Mouse (Mus musculus): ENCODE results near the gene Naa38. TPM values are rescaled to one million over a fixed set of nuclear protein-coding genes. Genes with fewer than 3 reads are reported as not detected.

The Naa38 gene
- polyA plus RNA-seq, 1 experiment from 2014 or later, result 105 TPM

DNA sequence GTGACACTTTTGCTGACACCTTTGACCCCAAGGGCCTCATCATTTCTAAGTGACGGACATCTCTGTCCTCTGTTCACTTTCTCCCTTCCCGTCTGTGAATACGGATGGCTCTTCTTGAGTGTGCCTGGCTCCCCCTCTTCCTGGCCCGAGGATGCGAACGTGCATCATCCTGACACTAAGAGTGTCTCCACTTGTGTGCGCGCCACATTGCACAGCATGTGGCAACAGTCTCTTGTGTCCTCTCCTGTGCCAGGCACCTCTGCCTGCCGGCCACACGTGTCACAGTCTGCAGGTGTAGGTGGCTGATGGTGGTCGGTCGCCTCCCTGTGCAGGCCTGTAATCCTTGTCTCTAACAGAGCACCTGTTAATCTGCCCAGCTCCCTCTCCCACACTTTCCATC is 23.7 kb upstream of the Naa38 start:
- DNase-seq (ENCODE audit: low spot score) (no peak), ATAC-seq (replicated peaks; ENCODE audit: low FRiP score) (no peak)
- Histone ChIP-seq H3K36me3 (ENCODE audit: control insufficient read depth, insufficient read depth, low read length) (no peaks in the 10 kb centered on the region; the same call in 1 of the 2 replicates), H3K9ac (ENCODE audit: low read length) (peak overlapping the region; percentile 42; the same call in 1 of the 2 replicates), H3K4me2 (ENCODE audit: low read depth, low read length, severe bottlenecking) (peak overlapping the region; percentile 13; the same call in 1 of the 2 replicates), H3K27ac (ENCODE audit: low read depth, low read length) (peak overlapping the region; percentile 70), H3K27me3 (ENCODE audit: control insufficient read depth, insufficient read depth, low read length) (no peaks in the 10 kb centered on the region), H3K4me3 (ENCODE audit: low read depth, low read length) (no peak overlapping the region), H3K4me1 (replicated peaks; ENCODE audit: control insufficient read depth, insufficient read depth, low read length) (peaks cover 22% of the 10 kb centered on the region), H3K9me3 (ENCODE audit: control insufficient read depth, low read length) (no peaks in the 10 kb centered on the region)
- 41% methylated on average over 12 of the region's 12 CpGs for WGBS

DNA sequence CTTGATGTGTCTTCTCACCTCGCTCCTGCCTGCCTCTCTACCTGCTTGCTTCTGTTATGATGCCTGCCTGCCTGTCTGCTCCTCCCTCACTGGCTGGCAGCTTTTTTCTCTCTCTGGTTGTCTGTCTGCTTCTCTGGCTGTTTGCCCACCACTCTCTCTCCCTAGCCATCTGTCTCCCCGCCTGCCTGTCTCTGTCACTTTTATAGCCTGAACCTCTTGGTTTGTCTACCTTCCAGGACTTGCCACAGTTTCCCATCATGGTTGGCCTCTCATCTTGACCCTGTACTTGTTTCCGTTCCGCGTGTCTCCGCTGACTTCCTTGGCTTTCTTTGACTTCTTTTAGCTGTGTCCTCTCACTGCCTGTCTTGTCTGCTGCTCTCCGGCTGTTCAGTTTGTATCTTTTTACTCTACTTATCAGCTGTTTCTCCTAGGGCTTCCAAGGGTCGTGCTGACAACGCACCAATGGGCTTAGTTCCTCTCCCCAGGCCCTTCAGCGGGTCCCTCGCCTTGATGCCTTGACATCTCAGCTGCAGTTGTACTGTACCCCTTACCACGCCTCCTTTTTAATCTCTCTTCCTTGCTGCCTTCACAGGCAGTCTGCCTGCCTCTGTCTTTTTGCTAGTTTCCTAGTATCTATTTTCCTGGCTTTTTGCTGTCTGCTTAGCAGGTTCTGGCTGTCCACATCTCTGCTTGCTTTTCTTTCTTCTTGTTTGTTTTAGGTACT is 23.1 kb upstream of the Naa38 start:
- Histone ChIP-seq H3K9me3 (ENCODE audit: control insufficient read depth, low read length) (no peaks in the 10 kb centered on the region), H3K36me3 (ENCODE audit: control insufficient read depth, insufficient read depth, low read length) (no peaks in the 10 kb centered on the region; the same call in 1 of the 2 replicates), H3K4me2 (ENCODE audit: low read depth, low read length, severe bottlenecking) (0 out of 2 replicates have a peak overlapping the region, but pooled peaks have one; percentile 1), H3K4me3 (ENCODE audit: low read depth, low read length) (no peak overlapping the region), H3K9ac (ENCODE audit: low read length) (no peak overlapping the region), H3K4me1 (replicated peaks; ENCODE audit: control insufficient read depth, insufficient read depth, low read length) (peaks cover 22% of the 10 kb centered on the region), H3K27ac (ENCODE audit: low read depth, low read length) (peak overlapping the region; percentile 70), H3K27me3 (ENCODE audit: control insufficient read depth, insufficient read depth, low read length) (no peaks in the 10 kb centered on the region)
- 68% methylated on average over 12 of the region's 12 CpGs for WGBS
- DNase-seq (ENCODE audit: low spot score) (no peak), ATAC-seq (replicated peaks; ENCODE audit: low FRiP score) (no peak)

DNA sequence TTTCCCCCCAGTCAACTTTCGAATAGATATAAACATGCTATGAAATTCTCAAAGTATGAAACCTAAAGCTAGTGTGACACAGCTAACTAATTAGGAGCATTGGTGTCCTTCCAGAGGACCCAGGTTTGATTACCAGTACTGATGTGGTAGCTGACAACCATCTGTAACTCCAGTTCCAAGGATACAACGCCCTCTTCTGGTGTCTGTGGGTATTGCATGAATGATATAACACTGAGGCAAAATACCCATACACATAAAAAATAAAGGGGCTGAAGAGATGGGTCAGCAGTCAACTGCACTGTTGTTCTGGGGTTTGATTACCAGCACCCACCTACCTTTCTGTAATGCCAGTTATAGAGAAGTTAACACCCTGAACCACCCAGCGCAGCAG is 22.5 kb upstream of the Naa38 start:
- 63% methylated on average over 3 of the region's 3 CpGs for WGBS
- peaks cover 18% of the 10 kb centered on the region for H3K4me1 ChIP-seq (replicated peaks; ENCODE audit: control insufficient read depth, insufficient read depth, low read length)
- H3K9me3 ChIP-seq (ENCODE audit: control insufficient read depth, low read length), result no peaks in the 10 kb centered on the region
- H3K27me3 ChIP-seq (ENCODE audit: control insufficient read depth, insufficient read depth, low read length), result no peaks in the 10 kb centered on the region
- no peaks in the 10 kb centered on the region; the same call in 1 of the 2 replicates for H3K36me3 ChIP-seq (ENCODE audit: control insufficient read depth, insufficient read depth, low read length)
- ATAC-seq (replicated peaks; ENCODE audit: low FRiP score) (no peak), DNase-seq (ENCODE audit: low spot score) (no peak)
- H3K27ac ChIP-seq (ENCODE audit: low read depth, low read length), result no peak overlapping the region
- no peak overlapping the region for H3K4me3 ChIP-seq (ENCODE audit: low read depth, low read length)
- H3K9ac ChIP-seq (ENCODE audit: low read length), result no peak overlapping the region
- 0 out of 2 replicates have a peak overlapping the region, but pooled peaks have one; percentile 1 for H3K4me2 ChIP-seq (ENCODE audit: low read depth, low read length, severe bottlenecking)

DNA sequence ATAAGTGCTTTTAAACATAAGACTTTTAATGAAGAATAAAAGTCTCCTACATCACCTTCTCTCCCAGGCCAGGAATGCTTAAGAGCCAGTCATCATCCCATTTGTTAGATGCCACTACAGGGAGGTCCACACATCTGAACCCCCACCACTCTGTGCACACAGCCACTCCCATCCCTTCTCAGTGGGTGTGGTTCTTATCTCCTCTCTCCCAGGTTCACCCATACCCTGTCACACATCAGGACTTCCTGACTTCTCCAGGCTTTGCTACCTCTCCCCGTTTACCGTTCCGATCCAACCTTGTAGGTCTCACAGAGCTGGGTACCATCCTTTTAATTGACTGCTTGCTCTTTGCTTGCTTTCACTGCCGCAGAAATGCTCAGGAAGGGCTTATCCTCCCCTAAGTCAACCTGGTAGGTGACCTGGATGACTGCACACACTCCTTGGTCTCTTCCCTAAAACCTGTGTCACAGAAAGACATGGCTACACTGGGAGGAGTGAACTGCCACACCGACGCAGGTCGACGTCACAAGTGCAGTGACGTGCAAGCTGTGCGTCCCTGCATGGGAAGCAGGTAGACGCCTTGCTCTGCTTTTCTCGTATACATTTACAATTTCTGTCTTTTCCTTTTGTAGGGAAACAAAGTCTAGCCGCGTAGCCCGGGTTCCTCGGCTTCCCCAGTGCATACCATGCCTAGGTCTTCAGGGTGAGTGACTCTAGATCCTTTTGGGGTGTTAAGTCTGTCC is 21.9 kb upstream of the Naa38 start:
- 94% methylated on average over 16 of the region's 16 CpGs for WGBS
- Histone ChIP-seq H3K9ac (ENCODE audit: low read length) (no peak overlapping the region), H3K27ac (ENCODE audit: low read depth, low read length) (no peak overlapping the region)

DNA sequence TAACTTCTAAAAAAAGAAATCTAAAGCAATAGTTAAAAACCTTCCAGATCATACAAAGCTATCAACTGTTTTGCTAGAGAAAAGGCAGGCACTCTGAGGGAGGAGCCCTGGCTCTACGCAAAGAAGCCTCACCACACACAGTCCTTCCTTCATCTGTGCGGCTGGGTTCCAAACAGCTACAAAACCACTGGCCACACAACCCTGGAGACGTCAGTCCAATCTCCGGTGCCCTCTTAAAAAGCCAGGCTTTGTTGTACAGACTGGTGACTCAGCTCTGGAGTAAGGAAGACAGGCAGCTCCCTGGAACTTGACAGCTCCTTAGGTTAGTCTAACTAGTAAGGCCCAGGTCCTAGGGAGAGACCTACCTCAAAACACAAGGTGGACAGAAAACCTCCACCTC is 19.6 kb upstream of the Naa38 start:
- Histone ChIP-seq H3K4me1 (replicated peaks; ENCODE audit: control insufficient read depth, insufficient read depth, low read length) (peaks cover 16% of the 10 kb centered on the region), H3K4me3 (ENCODE audit: low read depth, low read length) (no peak overlapping the region), H3K4me2 (ENCODE audit: low read depth, low read length, severe bottlenecking) (no peak overlapping the region), H3K9me3 (ENCODE audit: control insufficient read depth, low read length) (no peaks in the 10 kb centered on the region), H3K27ac (ENCODE audit: low read depth, low read length) (no peak overlapping the region), H3K36me3 (ENCODE audit: control insufficient read depth, insufficient read depth, low read length) (no peaks in the 10 kb centered on the region; the same call in 1 of the 2 replicates), H3K9ac (ENCODE audit: low read length) (no peak overlapping the region), H3K27me3 (ENCODE audit: control insufficient read depth, insufficient read depth, low read length) (no peaks in the 10 kb centered on the region)
- no peak for ATAC-seq (replicated peaks; ENCODE audit: low FRiP score)
- 82% methylated on average over 4 of the region's 4 CpGs for WGBS
- no peak for DNase-seq (ENCODE audit: low spot score)

More for the DNA sequence above, 21.9 kb upstream of the Naa38 start:
- no peak for DNase-seq (ENCODE audit: low spot score)
- no peak for ATAC-seq (replicated peaks; ENCODE audit: low FRiP score)
- Histone ChIP-seq H3K27me3 (ENCODE audit: control insufficient read depth, insufficient read depth, low read length) (no peaks in the 10 kb centered on the region), H3K4me2 (ENCODE audit: low read depth, low read length, severe bottlenecking) (0 out of 2 replicates have a peak overlapping the region, but pooled peaks have one; percentile 15), H3K4me3 (ENCODE audit: low read depth, low read length) (no peak overlapping the region), H3K36me3 (ENCODE audit: control insufficient read depth, insufficient read depth, low read length) (no peaks in the 10 kb centered on the region; the same call in 1 of the 2 replicates), H3K4me1 (replicated peaks; ENCODE audit: control insufficient read depth, insufficient read depth, low read length) (peaks cover 16% of the 10 kb centered on the region), H3K9me3 (ENCODE audit: control insufficient read depth, low read length) (no peaks in the 10 kb centered on the region)

DNA sequence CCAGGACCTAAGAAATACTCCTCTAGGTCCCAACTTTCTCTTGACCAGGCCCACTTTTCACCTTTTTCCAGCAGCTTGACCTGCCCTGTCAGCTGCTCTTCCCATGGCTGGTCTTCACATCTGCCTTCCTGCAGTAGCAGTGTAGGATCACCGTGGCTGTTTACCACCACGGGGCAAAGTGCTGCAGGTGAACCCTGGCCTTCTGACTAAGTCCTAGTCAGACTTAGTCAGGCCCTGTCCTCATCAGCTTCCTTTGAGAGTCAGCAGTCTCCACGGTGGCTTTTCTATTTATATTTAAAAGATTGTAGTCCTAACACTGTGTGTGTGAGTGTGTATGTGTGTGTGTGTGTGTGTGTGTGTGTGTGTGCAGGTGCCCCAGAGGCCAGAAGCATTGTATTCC is 17.5 kb upstream of the Naa38 start:
- H3K9me3 ChIP-seq (ENCODE audit: control insufficient read depth, low read length), result no peaks in the 10 kb centered on the region
- no peak overlapping the region for H3K9ac ChIP-seq (ENCODE audit: low read length)
- ATAC-seq (replicated peaks; ENCODE audit: low FRiP score) (no peak), DNase-seq (ENCODE audit: low spot score) (no peak)
- H3K4me1 ChIP-seq (replicated peaks; ENCODE audit: control insufficient read depth, insufficient read depth, low read length), result no peaks in the 10 kb centered on the region
- no peak overlapping the region; the same call in 1 of the 2 replicates for H3K4me2 ChIP-seq (ENCODE audit: low read depth, low read length, severe bottlenecking)
- H3K27me3 ChIP-seq (ENCODE audit: control insufficient read depth, insufficient read depth, low read length), result no peaks in the 10 kb centered on the region
- no peak overlapping the region for H3K27ac ChIP-seq (ENCODE audit: low read depth, low read length)
- no peaks in the 10 kb centered on the region; the same call in 1 of the 2 replicates for H3K36me3 ChIP-seq (ENCODE audit: control insufficient read depth, insufficient read depth, low read length)
- no peak overlapping the region for H3K4me3 ChIP-seq (ENCODE audit: low read depth, low read length)
- 80% methylated on average over 3 of the region's 3 CpGs for WGBS

DNA sequence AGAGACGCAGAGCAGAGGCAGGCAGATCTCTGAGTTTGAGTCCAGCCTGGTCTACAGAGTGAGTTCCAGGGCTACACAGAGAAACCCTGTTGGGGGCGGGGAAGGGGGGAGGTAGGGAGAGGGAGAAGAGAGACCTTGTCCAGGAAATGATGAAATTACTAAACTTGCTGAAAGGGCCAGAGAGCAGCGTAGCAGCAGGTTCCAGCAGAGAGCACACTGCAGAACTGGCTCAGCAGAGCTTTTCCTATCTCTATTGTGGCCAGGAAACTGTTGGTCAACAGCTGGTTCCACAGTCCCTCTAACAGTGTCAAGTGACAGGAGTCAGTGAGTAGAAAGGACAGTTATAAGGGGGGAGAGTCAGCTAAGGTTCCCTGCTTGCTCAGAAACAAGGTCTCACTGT is 15.7 kb upstream of the Naa38 start:
- 80% methylated on average over 3 of the region's 3 CpGs for WGBS
- H3K27ac ChIP-seq (ENCODE audit: low read depth, low read length), result no peak overlapping the region
- H3K36me3 ChIP-seq (ENCODE audit: control insufficient read depth, insufficient read depth, low read length), result no peaks in the 10 kb centered on the region
- no peaks in the 10 kb centered on the region for H3K9me3 ChIP-seq (ENCODE audit: control insufficient read depth, low read length)
- H3K9ac ChIP-seq (ENCODE audit: low read length), result no peak overlapping the region
- H3K4me3 ChIP-seq (ENCODE audit: low read depth, low read length), result no peak overlapping the region
- no peak for DNase-seq (ENCODE audit: low spot score)
- H3K4me1 ChIP-seq (replicated peaks; ENCODE audit: control insufficient read depth, insufficient read depth, low read length), result no peaks in the 10 kb centered on the region
- H3K27me3 ChIP-seq (ENCODE audit: control insufficient read depth, insufficient read depth, low read length), result no peaks in the 10 kb centered on the region
- ATAC-seq (replicated peaks; ENCODE audit: low FRiP score), result no peak
- H3K4me2 ChIP-seq (ENCODE audit: low read depth, low read length, severe bottlenecking), result no peak overlapping the region

DNA sequence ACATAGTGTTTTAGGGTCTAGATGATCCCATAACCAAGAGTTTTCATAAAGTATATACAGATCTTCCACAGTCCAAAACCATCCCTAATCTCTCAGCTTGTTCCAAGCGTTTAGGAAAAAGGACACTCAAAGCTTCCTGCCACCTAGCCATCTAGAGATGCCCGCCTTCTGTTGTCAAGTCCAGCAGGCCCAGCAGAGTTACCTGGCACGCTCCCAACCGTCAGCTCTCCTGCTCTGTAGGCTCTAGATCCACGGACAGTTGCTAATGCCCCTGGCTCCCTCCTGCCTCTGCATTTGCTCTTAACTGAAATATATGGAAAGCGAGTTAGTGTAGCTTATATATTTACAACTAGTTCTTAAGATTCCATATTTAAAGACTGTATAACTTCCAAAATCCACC is 13.9 kb upstream of the Naa38 start:
- Histone ChIP-seq H3K4me1 (replicated peaks; ENCODE audit: control insufficient read depth, insufficient read depth, low read length) (no peaks in the 10 kb centered on the region), H3K9me3 (ENCODE audit: control insufficient read depth, low read length) (no peaks in the 10 kb centered on the region), H3K4me2 (ENCODE audit: low read depth, low read length, severe bottlenecking) (no peak overlapping the region), H3K27ac (ENCODE audit: low read depth, low read length) (no peak overlapping the region), H3K36me3 (ENCODE audit: control insufficient read depth, insufficient read depth, low read length) (no peaks in the 10 kb centered on the region), H3K27me3 (ENCODE audit: control insufficient read depth, insufficient read depth, low read length) (no peaks in the 10 kb centered on the region), H3K9ac (ENCODE audit: low read length) (no peak overlapping the region), H3K4me3 (ENCODE audit: low read depth, low read length) (no peak overlapping the region)
- ATAC-seq (replicated peaks; ENCODE audit: low FRiP score) (no peak), DNase-seq (ENCODE audit: low spot score) (no peak)
- WGBS, result 84% methylated on average over 6 of the region's 6 CpGs
